Comparison of ENCODE assay signal across 12 mouse cellular contexts in the genomic region with DNA sequence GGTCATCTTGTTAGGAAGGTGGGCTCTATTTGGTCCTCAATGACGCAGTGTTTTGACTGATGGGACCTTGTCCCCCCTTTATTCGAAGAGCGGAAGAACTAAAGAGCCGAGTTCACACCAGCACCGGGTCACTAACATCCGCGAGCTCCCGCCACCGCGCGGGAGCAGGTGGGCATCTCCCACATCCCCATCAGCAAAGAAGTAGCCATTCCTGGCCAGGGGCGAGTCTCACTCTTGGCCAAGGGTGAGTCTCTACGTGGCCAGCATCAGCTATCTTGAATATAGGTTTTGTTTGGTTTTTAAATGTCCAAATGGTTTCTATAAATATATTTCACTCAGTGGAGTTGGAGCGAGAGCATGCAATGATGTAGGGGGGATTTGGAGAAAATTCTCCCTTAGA. TPM values are rescaled to one million over a fixed set of nuclear protein-coding genes. Genes with fewer than 3 reads are reported as not detected.
DNase-seq lines count a peak whose midpoint lies in the region; ATAC-seq lines count a peak whose summit lies in the region.
"Had no signal": no experiment of that assay in that cellular context is flagged by ENCODE, and none has a peak within 500 bp of the region (broad histone marks: within the 10 kb centered on the region; RNA-seq: fewer than 3 reads in every experiment).

No protein-coding gene starts in this region.

- H3K9ac ChIP-seq in heart, embryonic 15.5 days = no peak overlapping the region
- no peak overlapping the region for H3K9ac ChIP-seq in midbrain, embryonic 13.5 days (replicated peaks)
- H3K9ac ChIP-seq in midbrain, embryonic 16.5 days (ENCODE audit: low read depth, low read length) = no peak overlapping the region
- no peak overlapping the region for H3K9ac ChIP-seq in limb, embryonic 15.5 days

- no peak for DNase-seq in heart, adult 11 months
- no peak for DNase-seq in adrenal gland, adult 18-20 months (ENCODE audit: low spot score in 2 of 2)
- no peak for DNase-seq in right cerebral cortex, postnatal 14 days
- DNase-seq: cerebellum, adult 9-10 months; kidney, postnatal 10 days; right cerebral cortex, adult 18-20 months had no signal

- H3K36me3 ChIP-seq in heart, embryonic 15.5 days = no peaks in the 10 kb centered on the region
- no peaks in the 10 kb centered on the region for H3K36me3 ChIP-seq in midbrain, embryonic 13.5 days
- no peaks in the 10 kb centered on the region for H3K36me3 ChIP-seq in midbrain, embryonic 16.5 days (ENCODE audit: control insufficient read depth, insufficient read depth, low read length)
- no peaks in the 10 kb centered on the region for H3K36me3 ChIP-seq in limb, embryonic 15.5 days

- H3K4me2 ChIP-seq in heart, embryonic 15.5 days = 0 out of 2 replicates have a peak overlapping the region, but pooled peaks have one; percentile 22
- 0 out of 2 replicates have a peak overlapping the region, but pooled peaks have one; percentile 22 for H3K4me2 ChIP-seq in midbrain, embryonic 13.5 days (replicated peaks)
- no peak overlapping the region for H3K4me2 ChIP-seq in midbrain, embryonic 16.5 days (ENCODE audit: low read length)
- H3K4me2 ChIP-seq in limb, embryonic 15.5 days = peak overlapping the region; percentile 20; the same call in 1 of the 2 replicates

- H3K27ac ChIP-seq in heart, embryonic 15.5 days = no peak overlapping the region
- no peak overlapping the region for H3K27ac ChIP-seq in midbrain, embryonic 13.5 days
- H3K27ac ChIP-seq in midbrain, embryonic 16.5 days (ENCODE audit: low read length) = no peak overlapping the region
- H3K27ac ChIP-seq in limb, embryonic 15.5 days = no peak overlapping the region

- ATAC-seq in heart, embryonic 15.5 days (replicated peaks; ENCODE audit: insufficient number of reproducible peaks, insufficient read depth, low FRiP score, low read depth) = no peak
- no peak for ATAC-seq in midbrain, embryonic 13.5 days
- no peak for ATAC-seq in midbrain, embryonic 16.5 days
- ATAC-seq in limb, embryonic 15.5 days (ENCODE audit: insufficient number of reproducible peaks, low FRiP score, low TSS enrichment, low read depth) = no peak
- no peak for ATAC-seq in megakaryocyte progenitor cell, adult 5-6 weeks (replicated peaks; ENCODE audit: poor library complexity)
- ATAC-seq: Patski had no signal

- peaks cover 20% of the 10 kb centered on the region for H3K4me1 ChIP-seq in heart, embryonic 15.5 days (replicated peaks)
- peaks cover 29% of the 10 kb centered on the region for H3K4me1 ChIP-seq in midbrain, embryonic 13.5 days (replicated peaks)
- peaks cover 21% of the 10 kb centered on the region for H3K4me1 ChIP-seq in midbrain, embryonic 16.5 days (ENCODE audit: control insufficient read depth, insufficient read depth, low read length)
- H3K4me1 ChIP-seq in limb, embryonic 15.5 days = peaks cover 25% of the 10 kb centered on the region

- WGBS in heart, embryonic 15.5 days = 2% methylated on average over 14 of the region's 14 CpGs
- 2% methylated on average over 14 of the region's 14 CpGs for WGBS in midbrain, embryonic 13.5 days
- WGBS in midbrain, embryonic 16.5 days = under 1% methylated on average over 14 of the region's 14 CpGs
- 5% methylated on average over 14 of the region's 14 CpGs for WGBS in limb, embryonic 15.5 days

- no peak overlapping the region for H3K4me3 ChIP-seq in heart, embryonic 15.5 days
- peak overlapping the region; percentile 4; the same call in 1 of the 2 replicates for H3K4me3 ChIP-seq in midbrain, embryonic 13.5 days (replicated peaks)
- H3K4me3 ChIP-seq in midbrain, embryonic 16.5 days (ENCODE audit: low read depth, low read length) = no peak overlapping the region
- peak overlapping the region; percentile 16; the same call in 1 of the 2 replicates for H3K4me3 ChIP-seq in limb, embryonic 15.5 days

- no peaks in the 10 kb centered on the region for H3K9me3 ChIP-seq in heart, embryonic 15.5 days (replicated peaks)
- no peaks in the 10 kb centered on the region for H3K9me3 ChIP-seq in midbrain, embryonic 13.5 days
- H3K9me3 ChIP-seq in midbrain, embryonic 16.5 days (replicated peaks; ENCODE audit: control insufficient read depth, low read length, poor library complexity, severe bottlenecking) = no peaks in the 10 kb centered on the region
- H3K9me3 ChIP-seq in limb, embryonic 15.5 days = no peaks in the 10 kb centered on the region

- H3K27me3 ChIP-seq in heart, embryonic 15.5 days = peaks cover 79% of the 10 kb centered on the region
- H3K27me3 ChIP-seq in midbrain, embryonic 13.5 days = peaks cover 82% of the 10 kb centered on the region
- peaks cover 52% of the 10 kb centered on the region for H3K27me3 ChIP-seq in midbrain, embryonic 16.5 days (ENCODE audit: control insufficient read depth, insufficient read depth, low read depth, low read length)
- peaks cover 73% of the 10 kb centered on the region for H3K27me3 ChIP-seq in limb, embryonic 15.5 days

RNA-seq across cellular contexts. Expression of a gene that starts 6.3 kb away (rescaled TPM):
- 2.4 TPM in 2 replicates for polyA plus RNA-seq in heart, embryonic 15.5 days (2015; fragmentation: Nextera tagmentation; extraction: Ambion mirVana)
- polyA plus RNA-seq in midbrain, embryonic 13.5 days (2015; fragmentation: Nextera tagmentation; extraction: Ambion mirVana) = 7.9 and 9.1 TPM in 2 replicates
- 8.9 and 9.9 TPM in 2 replicates for polyA plus RNA-seq in midbrain, embryonic 16.5 days (2015; fragmentation: Nextera tagmentation; extraction: Ambion mirVana)
- polyA plus RNA-seq in limb, embryonic 15.5 days (2015; fragmentation: Nextera tagmentation; extraction: Ambion mirVana) = 6.6 and 7.4 TPM in 2 replicates
- 1 to 10 TPM; 3.4 to 3.8 TPM for total RNA-seq in adrenal gland, adult 18-20 months (2021)
- 0.02 and 0.24 TPM in 2 replicates for total RNA-seq in megakaryocyte progenitor cell, adult 5-6 weeks (2015)
- 0.27 TPM in 1 of 2 replicates, not detected in the other for total RNA-seq in megakaryocyte progenitor cell, adult 5-6 weeks (2017)

Comparison
In these comparisons a context has a peak if more than half of its experiments do, and no peak if none do; other contexts are left out.
1. H3K4me3 ChIP-seq: peak in midbrain, embryonic 13.5 days (single experiment) and limb, embryonic 15.5 days (single experiment); none in heart, embryonic 15.5 days (single experiment) and midbrain, embryonic 16.5 days (single experiment).